Mouse (Mus musculus) cerebellum, postnatal 25 days (tissue): ENCODE measurements around the gene Akr7a5.

Experiments
- DNase-seq, 2 experiments: peaks; one replicate each; pipeline ENCODE4 v3.0.0; 2021; ENCODE audit warnings: mixed read lengths in 2 of 2

The Akr7a5 gene

DNA sequence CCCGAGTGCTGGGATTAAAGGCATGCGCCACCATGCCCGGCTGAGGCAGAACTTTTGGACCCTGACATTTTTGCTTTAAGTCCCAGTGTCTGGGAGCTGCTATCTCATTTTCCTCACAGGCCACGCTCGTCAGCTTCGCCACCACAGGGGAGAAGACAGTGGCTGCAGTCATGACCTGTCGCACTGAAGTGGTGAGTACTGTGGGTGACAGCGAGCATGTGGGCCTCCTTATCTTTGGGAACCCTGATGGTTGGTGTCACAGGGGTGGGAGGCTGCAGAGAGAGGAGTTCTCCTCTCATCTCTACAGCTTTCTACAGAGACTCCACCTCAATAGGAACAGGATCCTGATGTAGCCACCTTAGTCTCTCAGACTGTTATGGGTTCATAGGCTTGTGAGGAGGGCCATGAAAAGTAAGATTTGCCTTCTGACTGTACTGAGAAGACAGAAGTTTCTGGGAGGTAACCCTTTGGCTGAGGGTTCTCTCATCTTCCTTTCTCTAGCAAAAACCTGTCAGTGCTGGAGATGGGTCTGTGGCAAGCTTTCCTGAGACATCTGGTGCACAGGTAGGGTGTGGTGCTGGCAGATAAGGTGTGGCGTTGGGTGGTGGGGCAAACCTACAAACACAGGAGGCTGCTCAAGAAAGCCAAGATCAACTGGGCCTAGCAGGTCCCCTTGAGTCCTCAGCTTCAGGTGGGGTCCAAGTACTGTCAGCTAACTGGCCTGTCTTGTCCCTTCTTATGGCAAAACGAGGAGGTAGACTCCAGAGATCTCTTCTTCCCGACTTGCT is 50.4 kb downstream of the Akr7a5 start:
- no peak for DNase-seq

DNA sequence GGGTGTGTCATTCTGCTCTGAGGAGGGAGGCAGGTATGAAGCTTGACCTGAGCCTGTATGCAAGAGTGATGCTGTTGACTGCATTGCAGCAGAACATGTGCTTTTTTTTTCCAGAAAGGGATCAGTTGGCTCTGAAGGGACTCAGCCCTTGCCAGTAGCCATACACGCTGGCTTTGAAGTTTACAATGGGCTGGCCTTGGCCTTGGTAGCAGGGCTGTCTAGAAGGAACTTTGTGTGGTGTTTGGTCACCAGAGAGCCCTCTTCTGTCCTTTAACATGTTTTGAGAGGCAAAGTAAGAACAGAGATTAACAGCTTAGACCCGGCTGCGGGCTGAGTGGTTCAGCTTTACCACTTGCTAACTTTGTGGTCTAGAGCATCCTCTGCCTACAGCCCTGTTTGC is 56.8 kb downstream of the Akr7a5 start:
- DNase-seq: no peak
